Mouse (Mus musculus): Measurements from ENCODE around the gene Scarf1.

Gene Scarf1

GRCm38 (mm10) chr11:75512301-75513018, 880 bp upstream of the Scarf1 start:
- in situ Hi-C loops (cut with MboI): no loop called here

- in situ Hi-C loops (cut with MboI): no loop called here
Measured at GRCm38 (mm10) chr11:75515186-75515585, 1.8 kb downstream of the Scarf1 start.

- in situ Hi-C loops (cut with MboI): no loop called here
Measured at GRCm38 (mm10) chr11:75519834-75520633, 6.7 kb downstream of the Scarf1 start.

GRCm38 (mm10) chr11:75521609-75522008, 8.3 kb downstream of the Scarf1 start:
- in situ Hi-C loops (cut with MboI): no loop called here

GRCm38 (mm10) chr11:75522793-75523192, 9.5 kb downstream of the Scarf1 start:
- in situ Hi-C loops (cut with MboI): no loop called here

- in situ Hi-C loops (cut with MboI): no loop called here
Measured at GRCm38 (mm10) chr11:75525531-75526125, 12.3 kb downstream of the Scarf1 start.

GRCm38 (mm10) chr11:75526943-75527342, 13.6 kb downstream of the Scarf1 start:
- in situ Hi-C loops (cut with MboI): no loop called here

GRCm38 (mm10) chr11:75529771-75530170, 16.4 kb downstream of the Scarf1 start:
- in situ Hi-C loops (cut with MboI): loop anchor here (5.0 kb wide), 1 partner anchor 38 kb away; no protein-coding TSS in a partner anchor

GRCm38 (mm10) chr11:75530325-75530724, 17.0 kb downstream of the Scarf1 start:
- in situ Hi-C loops (cut with MboI): loop anchor here (5.0 kb wide), 1 partner anchor 37 kb away; no protein-coding TSS in a partner anchor

- in situ Hi-C loops (cut with MboI): loop anchor here (5.0 kb wide), 1 partner anchor 36 kb away; no protein-coding TSS in a partner anchor
Measured at GRCm38 (mm10) chr11:75530845-75531373, 17.6 kb downstream of the Scarf1 start.

- in situ Hi-C loops (cut with MboI): loop anchor here (5.0 kb wide), 1 partner anchor 36 kb away; no protein-coding TSS in a partner anchor
Measured at GRCm38 (mm10) chr11:75531469-75532242, 18.3 kb downstream of the Scarf1 start, which contains the start of gene Slc43a2. Gene Slc43a2 (plus strand): TSS chr11:75531694.

- in situ Hi-C loops (cut with MboI): loop anchor here (5.0 kb wide), 1 partner anchor 35 kb away; no protein-coding TSS in a partner anchor
Measured at GRCm38 (mm10) chr11:75532340-75533277, 19.3 kb downstream of the Scarf1 start.

- in situ Hi-C loops (cut with MboI): loop anchor here (5.0 kb wide), 1 partner anchor 34 kb away; no protein-coding TSS in a partner anchor
Measured at GRCm38 (mm10) chr11:75533314-75534015, 20.1 kb downstream of the Scarf1 start.

GRCm38 (mm10) chr11:75534286-75535033, 21.1 kb downstream of the Scarf1 start:
- in situ Hi-C loops (cut with MboI): loop anchor here (5.0 kb wide), 1 partner anchor 33 kb away; no protein-coding TSS in a partner anchor

GRCm38 (mm10) chr11:75535106-75535795, 21.9 kb downstream of the Scarf1 start:
- in situ Hi-C loops (cut with MboI): no loop called here

GRCm38 (mm10) chr11:75536255-75537024, 23.1 kb downstream of the Scarf1 start:
- in situ Hi-C loops (cut with MboI): no loop called here

- in situ Hi-C loops (cut with MboI): no loop called here
Measured at GRCm38 (mm10) chr11:75537025-75537414, 23.7 kb downstream of the Scarf1 start.

All from mature B cell (primary cell).